Mouse (Mus musculus) cerebellum, postnatal 10 days (tissue): ENCODE measurements around the gene Dnah2.

Experiments
- DNase-seq, 2 experiments: peaks; one replicate each; pipeline ENCODE4 v3.0.0; 2021; ENCODE audit warnings: mixed read lengths in 2 of 2

The Dnah2 gene

DNA sequence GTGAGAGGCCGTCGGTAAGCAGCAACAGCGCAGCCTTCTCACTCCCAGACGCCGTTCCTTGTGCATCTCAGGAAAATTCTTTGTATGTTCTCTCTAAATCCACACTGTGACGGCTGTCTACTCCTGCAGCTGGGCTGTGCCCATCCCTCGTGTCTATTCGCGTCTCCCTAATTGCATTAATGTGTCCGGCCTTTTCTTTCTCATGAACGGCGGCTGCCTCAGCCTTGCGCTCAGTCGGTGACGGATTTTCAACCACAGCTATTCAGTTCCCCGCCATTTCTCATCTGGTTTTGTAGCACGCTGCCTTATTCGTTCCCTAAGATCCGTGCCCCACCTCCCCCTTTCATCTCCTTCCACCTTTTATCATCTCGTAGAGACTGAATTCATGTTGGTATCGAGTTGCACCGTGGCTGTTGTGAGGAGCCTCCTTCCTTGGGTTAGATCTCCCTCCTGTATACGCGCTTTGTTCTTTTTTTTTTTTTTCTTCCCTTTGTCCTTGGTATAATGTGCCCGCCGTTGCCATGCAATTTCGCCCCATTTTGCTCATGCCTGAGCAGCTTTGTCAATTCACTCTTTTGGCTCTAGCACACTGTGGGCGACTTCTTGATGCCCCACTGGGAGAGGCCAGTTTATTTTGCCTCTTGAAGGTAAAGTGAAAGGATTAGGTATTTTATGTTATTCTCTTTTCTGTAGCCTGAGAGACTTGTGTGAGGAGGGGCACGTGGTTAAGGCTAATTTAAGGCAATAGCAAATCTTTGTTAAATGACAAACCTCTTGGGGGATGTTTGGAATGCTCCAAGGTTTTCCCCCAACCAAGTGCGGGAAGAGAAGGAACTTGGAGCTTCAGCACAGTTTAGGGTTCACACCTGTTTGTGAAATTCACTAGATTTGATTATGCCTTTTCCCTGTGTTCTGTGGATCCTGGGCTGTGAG, 21.5 kb downstream of the Dnah2 start:
- DNase-seq = peak; percentile 32 to 58

DNA sequence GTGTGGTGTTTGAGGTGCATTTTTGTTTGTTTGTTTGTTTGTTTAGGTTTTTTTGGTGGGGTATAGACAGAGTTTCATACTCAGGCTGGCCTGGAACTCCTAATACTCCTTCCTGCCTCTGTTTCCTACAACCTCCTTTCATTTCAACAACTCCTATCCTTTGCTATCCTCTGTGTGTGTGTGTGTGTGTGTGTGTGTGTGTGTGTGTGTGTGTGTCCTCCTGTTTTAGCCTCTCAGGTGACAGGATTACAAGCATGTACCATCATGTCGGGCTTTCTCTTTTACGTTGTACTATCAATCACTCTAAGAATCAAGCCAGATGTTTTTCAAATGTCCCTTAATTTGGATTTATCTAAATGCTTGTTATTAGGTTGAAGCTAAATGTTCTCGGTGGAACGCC, 22.3 kb downstream of the Dnah2 start:
- no peak for DNase-seq

DNA sequence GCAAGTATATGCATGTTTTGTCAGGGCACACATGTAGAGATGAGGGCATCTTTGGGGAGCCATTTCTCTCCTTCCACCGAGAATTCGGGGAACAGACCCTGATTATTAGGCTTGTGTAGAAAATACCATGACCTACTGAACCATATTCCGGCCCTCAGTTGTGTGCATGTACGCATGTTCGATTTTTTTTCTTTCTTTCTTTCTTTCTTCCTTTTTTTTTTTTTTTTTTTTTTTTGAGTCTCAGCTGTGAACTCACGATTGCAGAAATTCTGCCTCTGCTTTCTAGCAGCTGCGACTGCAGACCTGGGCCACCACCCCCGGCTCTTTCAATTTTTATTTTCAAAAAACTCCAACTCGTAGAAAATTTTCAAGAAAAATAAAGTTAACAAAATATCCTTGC, 23.2 kb downstream of the Dnah2 start:
- DNase-seq = no peak

DNA sequence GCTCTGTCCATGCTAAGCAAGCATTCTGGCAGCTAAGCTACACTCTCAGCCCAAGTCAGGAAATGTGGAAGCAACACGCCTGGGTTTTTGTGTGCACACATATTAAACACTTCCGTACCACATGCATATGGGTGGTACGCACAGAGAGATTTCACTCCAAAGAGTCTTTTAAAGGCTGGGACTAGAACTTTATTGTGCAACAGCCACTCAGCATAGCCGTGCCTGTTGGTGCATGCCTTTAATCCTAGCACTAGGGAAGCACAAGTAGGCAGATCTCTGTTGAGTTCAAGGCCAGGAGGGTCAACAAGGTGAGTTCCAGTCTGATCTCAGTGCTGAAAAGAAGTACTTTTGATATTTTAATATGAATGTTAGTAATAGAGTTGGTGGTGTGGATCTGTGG, 25.3 kb downstream of the Dnah2 start:
- DNase-seq = no peak

DNA sequence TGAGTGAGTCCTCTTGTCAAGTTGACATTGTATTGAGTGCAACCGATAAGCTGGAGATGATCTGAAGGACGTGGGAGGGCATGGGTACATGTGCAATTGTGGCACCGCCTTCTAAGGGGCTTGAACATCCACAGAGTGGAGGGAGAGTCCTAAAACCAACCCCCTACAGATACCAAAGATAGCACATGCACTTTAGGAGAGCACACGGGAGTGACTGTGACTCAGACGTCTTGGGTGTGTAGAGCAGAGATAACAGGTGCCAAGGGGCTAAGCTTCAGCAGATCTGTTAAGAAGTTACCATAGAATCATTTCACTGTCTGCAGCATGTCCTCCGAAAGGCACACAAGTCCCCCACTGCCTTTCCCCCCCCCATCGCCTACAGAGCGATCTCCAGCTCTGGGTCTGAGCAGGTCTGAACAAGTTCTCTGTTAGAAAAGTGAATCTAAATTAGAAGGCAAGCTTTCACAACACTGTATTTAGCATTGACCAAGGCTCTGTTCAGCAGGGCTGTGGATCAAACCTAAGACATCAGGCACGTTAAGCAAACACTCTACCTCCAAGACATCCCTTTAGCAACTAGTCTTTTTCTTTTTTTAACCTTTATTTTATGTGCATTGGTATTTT, 27.3 kb downstream of the Dnah2 start:
- DNase-seq = no peak

DNA sequence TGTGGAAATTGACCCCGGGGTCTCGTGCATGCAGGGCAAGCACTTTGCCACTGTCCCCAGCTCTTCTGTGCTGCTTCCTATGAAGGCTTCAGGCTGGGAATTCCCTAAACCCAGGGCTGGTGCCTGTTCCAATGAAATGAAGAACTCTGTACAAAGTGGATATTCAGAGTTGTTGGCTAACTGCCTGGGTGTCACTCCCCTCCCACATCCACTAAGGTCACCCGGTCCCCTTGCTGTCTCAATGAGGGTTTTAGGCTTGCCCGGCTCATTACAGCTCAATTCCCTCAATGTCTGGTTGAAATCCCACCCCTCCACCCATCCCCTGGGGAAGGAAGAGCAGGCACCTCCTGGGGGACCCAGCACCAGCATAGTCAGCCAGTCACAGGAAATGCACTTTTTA, 28.9 kb downstream of the Dnah2 start:
- DNase-seq = no peak

DNA sequence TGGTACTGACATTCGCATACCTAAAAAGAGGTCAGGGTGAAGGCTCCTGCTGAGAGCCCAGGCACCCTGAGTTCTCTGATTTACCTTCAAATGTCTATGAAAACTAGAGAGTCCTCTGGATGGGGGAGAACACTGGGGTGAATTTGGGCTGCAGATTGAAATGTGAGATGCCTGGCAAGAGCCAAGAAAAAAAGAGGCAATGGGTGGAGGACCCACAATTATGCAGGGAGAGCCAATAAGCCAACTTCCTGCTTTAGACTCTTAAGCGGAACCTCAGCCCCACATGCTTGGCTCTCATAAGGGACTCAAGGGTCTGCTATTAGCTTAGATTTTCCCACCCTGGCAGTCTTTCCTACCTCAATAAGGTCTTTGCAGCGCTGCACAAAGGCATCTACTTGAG, 32.2 kb downstream of the Dnah2 start:
- no peak for DNase-seq

DNA sequence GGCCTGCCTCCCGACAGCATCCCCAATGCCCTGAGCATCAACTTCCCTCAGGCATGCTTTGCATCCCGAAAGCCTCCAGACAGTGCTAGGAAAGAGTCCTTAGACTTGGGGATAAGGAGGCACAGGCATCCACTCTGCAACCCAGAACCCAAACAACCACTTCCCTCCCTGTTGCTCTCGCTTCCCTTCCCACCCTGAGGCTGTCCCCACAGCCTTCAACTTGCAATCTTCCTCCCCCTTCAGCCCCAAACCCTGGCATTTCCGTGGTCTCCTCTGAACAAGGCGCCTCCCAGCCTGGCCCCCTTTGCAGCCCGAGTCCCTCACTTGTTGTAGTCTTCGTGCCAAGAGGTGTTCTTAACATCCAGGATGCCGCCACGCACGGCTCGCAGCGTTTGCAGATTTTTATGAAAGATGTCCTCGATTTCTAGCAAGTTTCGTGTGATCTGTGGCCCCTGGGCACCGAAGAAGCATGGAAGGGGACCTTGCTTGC, 32.7 kb downstream of the Dnah2 start:
- no peak for DNase-seq

DNA sequence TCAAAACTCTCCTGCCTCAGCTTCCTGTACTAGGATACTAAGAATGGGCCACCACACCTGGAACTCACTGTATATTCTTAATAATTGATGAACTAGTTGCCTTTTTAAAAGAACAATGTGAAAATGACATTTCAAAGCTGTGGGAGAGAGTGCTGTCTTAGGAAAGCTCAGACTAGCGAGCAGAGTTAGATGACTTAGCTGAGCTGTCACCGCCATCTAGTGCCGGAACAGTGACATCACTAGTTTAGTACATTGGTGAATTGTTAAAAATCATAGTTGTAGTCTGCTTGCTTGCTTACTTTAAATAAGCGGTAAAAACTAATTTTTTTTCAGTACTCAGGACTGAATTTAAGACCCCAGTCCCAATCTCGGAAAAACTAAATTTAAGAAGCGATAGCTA, 35.1 kb downstream of the Dnah2 start:
- peak; percentile 79 for DNase-seq

DNA sequence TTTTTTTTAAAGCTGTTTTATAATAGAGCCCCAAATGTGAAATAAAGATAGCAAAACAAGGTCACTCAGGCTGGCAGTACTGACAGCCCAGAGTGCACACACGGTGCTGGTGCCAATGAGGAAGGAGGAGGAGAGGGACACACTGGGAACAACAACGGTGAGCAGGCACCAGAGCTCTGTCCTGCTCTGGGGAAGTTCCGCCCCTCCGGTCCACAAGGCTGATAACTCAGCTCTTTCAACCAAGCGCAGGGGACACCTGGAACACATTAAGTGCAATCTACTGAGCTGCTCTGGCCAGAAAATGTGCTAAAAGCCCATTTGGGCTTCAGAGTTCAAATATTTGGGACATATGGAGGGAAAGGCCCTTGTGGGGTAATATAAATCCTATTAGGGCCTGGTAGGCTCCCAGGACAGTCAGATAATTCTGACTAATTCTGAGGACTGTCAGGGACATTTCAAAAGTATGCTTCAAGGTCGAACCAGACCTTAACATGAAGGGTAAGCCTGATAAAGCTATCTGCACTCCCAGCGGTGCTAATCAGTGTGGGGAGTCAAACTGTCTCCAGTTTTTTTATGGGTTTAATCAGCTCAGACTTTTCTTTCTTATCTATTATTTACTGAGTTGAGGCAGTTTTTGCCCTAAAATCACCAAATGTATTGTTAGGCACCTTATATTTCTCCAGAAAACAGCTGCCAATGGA, 38.0 kb downstream of the Dnah2 start:
- DNase-seq = no peak

DNA sequence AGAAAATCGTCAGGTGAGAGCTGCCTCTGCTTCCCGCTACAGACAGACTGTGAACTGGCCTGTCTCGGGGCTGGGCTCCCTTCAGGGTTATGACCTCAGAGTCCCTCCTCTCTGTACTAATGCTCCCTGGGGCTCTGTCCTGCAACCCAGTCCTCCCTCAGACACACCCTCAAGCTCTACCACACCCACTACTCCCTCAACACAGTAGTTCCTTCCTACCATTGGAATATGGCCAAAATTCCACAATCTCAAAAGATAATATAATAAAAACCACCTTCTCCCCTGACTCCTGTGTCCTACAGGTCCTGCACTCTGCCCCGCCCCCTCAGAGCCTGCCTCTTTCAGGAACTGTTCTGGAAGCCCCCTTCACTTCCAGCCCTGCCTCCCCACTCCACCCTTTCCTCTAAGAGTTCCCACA, 45.0 kb downstream of the Dnah2 start:
- no peak for DNase-seq

DNA sequence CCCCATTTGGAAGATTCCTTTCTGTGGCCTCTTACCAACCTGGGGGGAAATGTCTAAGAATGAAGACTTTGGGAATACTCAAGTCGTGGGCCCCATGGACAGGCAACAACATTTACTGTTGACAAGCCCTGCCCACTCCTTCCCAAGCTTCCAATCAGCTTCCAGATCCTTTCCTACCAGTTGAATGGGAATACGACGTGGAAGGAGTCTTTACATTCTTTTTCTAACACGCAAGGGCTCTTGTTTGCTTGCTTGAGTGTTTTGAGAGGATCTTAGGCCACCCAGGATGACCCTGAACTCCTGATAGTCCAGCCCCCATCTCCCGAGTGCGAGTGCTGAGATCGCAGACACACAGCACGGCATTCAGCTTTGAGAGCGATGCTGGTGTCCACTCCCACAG, 47.4 kb downstream of the Dnah2 start:
- no peak for DNase-seq

DNA sequence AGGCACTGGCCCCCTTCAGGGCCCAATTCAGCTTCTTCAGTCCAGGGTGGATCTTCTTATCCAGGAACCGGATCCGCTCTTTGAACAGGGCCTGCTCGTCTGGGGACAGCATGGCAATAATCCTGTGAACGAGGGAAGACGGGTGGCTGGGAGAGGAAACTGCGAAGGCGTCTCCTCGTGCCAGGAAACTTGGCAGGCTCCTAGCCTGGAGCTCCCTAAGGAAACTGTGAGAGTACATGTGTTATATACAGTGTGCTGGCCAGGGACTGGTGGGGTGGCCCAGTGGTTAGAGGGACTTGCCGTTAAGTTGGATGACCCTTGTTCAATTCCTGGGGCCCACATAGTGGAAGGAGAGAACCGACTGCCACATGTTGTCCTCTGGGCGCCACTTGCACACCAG, 49.8 kb downstream of the Dnah2 start:
- DNase-seq = peak in 1 of 2 experiments; percentile 18

DNA sequence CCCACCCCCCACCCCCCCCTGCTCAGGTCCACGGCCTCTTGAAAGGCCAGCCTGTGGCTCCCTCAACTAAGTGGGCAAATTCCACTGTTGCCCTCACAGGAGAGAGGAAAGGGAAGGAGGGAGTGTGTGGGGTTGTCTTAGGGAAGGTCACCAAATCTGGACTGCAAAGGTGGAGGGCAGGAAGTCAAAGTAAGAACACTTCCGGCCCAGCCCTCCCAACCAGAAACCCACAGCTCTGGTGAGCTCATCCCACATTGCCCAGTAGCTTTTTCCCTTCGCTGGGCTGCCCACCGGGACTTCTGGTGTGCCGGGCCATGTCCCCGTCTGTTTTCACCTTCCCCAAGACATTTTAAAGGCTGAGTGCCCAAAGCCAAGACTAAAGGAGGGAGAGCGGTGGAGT, 57.2 kb downstream of the Dnah2 start:
- no peak for DNase-seq

DNA sequence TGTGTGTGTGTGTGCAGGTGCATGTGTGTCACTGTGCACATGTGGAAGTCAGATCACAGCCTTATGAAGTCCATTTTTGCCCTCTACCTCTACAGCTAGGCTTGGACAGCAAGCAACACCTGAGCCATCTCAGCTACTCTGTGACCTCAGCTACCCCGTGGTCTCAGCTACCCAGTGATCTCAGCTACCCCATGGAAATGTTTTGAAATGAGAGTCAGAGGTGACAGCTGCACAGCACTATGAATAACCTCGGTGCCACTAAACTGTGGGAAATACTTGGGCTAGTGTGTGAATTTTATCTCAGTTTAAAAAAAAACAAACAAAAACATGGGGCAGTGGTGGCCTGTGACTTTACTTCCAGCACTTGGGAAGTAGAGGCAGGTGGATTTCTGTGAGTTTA, 58.0 kb downstream of the Dnah2 start:
- DNase-seq = no peak

DNA sequence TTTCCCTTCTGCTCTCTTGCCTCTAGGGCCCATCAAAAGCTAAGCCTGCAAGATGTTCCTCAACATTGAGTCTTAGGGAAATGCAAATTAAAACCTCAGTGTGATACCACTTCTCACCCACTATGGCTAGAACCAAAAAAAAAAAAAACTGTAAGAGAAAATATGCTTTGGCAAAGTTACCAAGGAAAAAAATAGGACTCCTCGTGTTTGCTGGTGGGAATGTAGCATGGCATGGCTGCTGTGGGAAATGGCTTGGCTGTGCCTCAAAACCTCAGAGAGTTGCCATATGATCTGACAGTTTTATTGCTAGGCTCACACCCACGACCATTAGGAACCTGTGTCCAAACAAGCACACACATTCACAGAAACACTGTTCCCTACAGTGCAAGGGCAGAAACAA, 61.4 kb downstream of the Dnah2 start:
- no peak for DNase-seq

DNA sequence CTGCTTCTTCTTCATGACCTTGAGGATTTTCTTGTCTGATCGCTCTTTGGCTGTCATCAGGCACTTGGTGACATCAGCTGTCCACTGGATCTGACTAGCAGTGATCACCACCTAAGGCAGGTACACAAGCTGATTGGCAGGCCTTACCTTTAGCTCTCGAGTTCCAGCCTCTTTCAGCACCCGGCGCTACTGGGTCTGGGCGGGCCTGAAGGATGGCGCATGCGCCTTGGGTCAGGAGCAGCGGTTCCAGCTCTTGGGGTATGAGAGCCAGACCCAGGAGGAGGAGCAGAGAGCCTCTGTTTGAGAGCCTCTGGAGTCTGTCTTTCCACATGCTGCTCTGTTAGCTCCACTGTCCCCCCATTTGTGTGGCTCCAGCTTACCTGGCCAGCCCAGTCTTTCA, 71.3 kb downstream of the Dnah2 start:
- DNase-seq = no peak

DNA sequence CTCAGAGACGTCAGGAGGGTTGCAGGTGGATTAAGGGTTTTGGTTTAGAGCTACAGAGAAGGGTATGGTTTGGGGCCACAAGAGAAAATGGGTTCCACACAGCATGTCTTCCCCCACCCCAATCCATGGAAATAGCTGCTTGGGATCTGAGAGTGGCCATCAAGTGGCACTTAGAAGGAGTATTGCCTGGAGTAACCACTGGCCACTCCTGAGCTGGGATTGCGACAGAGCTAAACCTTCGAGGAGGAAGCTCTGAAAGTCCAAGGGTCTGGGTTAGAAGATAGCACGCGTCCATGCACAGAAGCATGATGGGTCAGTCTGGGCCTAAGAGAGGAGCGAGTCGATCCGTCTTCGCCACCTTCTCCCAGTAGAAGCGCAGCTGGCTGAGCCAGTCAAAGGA, 72.1 kb downstream of the Dnah2 start:
- no peak for DNase-seq

DNA sequence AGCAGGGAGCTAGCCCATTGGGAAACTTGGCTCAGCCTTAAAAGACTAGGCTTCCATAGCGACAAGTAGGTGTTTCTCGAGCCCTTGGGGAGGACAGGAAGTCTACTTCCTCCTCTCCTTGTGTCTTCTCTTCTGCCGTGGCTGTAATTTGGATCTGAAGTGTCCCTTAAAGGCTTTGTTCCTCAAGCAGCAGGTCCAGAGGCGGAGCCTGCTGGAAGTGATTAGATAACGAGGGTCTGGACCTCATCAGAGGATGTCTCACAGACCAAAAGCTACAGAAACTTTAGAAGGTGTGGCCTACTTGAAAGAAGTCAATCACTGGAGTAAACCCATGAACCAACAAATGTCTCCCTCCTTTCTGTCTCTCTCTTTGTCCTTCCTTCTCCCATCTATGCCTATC, 74.2 kb downstream of the Dnah2 start:
- DNase-seq = no peak

DNA sequence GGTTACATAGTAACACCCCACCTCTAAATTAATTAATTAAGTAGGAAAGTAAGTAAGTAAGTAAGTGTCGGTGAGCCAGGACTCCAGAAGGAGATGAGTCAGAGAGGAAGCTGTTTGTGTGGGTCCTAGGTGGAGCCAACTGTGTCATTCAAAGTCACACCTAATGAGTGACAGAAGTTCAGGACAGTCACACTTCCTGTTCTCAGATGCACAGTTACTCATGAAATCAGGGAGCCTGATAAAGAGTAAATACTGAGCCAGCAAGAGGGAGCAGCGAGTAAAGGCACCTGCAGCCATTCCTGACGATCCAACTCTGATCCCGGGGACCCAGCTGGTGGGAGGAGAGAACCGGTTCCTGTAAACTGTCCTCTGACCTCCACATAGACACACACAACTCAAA, 76.2 kb downstream of the Dnah2 start:
- no peak for DNase-seq

DNA sequence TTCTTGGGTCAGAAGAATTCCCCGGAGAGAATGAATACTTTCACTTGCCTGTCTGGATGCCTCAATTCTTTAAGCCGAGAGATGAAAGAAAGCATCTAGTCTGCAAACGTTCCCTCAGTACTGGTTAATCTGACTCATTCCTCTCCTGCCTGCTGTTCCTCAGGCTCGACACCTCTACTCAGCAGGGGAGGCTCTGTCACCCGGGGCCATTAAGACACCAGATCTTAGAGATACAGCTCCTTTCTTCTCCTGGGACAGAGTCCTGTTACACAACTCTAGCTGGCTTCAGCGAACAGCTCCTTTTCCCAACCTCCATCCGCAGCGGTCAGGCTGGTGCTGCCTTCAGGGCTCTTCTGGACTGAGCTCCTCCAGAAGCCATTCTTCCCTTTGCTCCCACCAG, 77.4 kb downstream of the Dnah2 start:
- no peak for DNase-seq

DNA sequence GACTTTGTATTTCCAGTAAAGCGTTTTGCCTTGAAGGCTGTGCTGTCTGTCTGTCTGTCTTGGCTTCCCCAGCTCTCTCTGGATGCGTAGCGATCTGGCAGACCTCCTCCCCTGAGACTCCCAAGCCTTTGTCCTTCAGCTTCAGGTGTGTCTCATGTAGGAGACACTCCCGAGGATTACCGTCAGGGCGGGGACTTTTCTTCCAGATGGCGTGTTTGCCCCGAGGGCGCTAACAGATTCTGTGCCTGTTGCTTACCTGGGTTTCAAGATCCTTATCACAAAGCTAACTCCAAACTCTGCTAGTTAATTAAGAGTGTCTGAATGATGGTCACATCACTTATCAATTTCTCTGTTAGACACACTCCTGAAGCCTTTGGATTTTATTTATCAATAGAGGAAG, 79.6 kb downstream of the Dnah2 start:
- no peak for DNase-seq

DNA sequence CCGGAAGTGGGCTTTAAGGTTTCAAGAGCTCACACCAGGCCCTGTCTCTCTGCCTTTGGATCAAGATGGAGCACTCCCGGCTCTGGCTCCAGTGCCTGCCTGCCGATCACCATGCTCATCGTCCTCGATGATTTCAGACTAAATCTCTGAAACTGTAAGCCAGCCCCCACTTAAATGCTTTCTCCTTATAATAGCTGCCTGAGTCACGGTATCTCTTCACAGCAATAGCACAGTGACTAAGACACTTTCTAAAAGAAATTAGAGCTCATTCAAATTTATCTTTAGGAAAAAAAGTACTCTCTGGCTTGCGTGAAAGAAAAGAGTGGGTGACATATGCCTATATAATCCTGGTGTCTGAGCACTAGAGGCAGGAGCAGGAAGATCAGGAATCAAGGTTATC, 84.9 kb downstream of the Dnah2 start:
- DNase-seq = no peak

DNA sequence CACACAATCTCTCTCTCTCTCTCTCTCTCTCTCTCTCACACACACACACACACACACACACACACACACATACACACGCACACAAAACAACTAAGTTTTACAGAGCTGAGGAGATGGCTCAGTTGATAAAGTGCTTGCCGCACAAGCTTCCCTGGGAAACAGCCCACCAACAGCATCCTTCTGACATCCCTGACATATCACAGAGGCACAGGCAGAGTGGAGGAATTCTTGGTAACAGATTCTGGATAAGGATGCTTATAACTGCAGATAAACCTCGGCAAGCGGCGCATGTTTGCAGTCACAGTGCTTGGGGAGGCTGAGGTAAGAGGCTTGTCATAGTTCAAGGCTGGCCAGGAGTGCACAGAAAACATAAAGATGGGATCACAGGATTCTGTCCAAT, 87.3 kb downstream of the Dnah2 start:
- DNase-seq = no peak
